Mouse (Mus musculus): ENCODE measurements around the gene Ttc25. TPM values are rescaled to one million over a fixed set of nuclear protein-coding genes. Genes with fewer than 3 reads are reported as not detected.
A peak's percentile ranks its signal among the peaks of the same experiment; 100 is the strongest.
"Not testable (repeated sequence)": the region's sequence is repeated elsewhere in the genome, so short reads cannot be mapped to it uniquely, and the experiment has no call there.

Gene Ttc25
- polyA plus RNA-seq, 1 experiment from 2014 or later: 0.24 TPM

GRCm38 (mm10) chr11:100534821-100535220 is 10.6 kb upstream of the Ttc25 start:
- not testable (repeated sequence) for ATAC-seq (ENCODE audit: insufficient read depth, low FRiP score, low read depth); H3K27me3 ChIP-seq (replicated peaks); H3K9me3 ChIP-seq; H3K4me2 ChIP-seq; H3K4me1 ChIP-seq; H3K27ac ChIP-seq; H3K36me3 ChIP-seq; H3K9ac ChIP-seq; H3K4me3 ChIP-seq (replicated peaks)
- WGBS: 87% methylated on average over 6 of the region's 6 CpGs

GRCm38 (mm10) chr11:100535996-100536395 is 9.4 kb upstream of the Ttc25 start:
- ATAC-seq (ENCODE audit: insufficient read depth, low FRiP score, low read depth): no peak
- no peaks in the 10 kb centered on the region for H3K9me3 ChIP-seq
- 74% methylated on average over 1 of the region's 1 CpGs for WGBS
- H3K27ac ChIP-seq: no peak overlapping the region
- H3K27me3 ChIP-seq (replicated peaks): no peaks in the 10 kb centered on the region
- no peak overlapping the region for H3K4me3 ChIP-seq (replicated peaks)
- H3K4me1 ChIP-seq: no peaks in the 10 kb centered on the region
- H3K36me3 ChIP-seq: no peaks in the 10 kb centered on the region
- no peak overlapping the region for H3K4me2 ChIP-seq
- no peak overlapping the region for H3K9ac ChIP-seq

DNA sequence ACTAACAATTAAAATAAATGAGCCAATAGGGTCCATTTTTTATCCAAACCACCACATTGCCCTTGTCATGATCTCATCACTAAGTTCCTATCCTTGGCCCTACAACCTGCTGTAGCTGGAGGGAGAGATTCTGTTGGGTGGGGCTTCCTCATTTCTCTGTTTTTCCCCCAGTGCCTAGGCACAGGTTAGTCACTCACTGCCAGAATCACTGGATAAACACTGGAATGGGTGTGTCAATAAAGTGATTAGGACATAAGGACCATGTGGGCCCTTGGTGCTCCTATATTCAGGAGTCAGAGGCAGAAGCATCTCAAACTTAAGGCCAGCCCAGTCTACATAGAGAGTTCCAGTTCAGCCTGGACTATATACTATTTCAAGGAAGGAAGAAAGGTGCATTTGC is 8.9 kb upstream of the Ttc25 start:
- Histone ChIP-seq H3K4me2 (no peak overlapping the region), H3K36me3 (no peaks in the 10 kb centered on the region), H3K27ac (no peak overlapping the region), H3K27me3 (replicated peaks) (no peaks in the 10 kb centered on the region), H3K4me3 (replicated peaks) (no peak overlapping the region), H3K4me1 (no peaks in the 10 kb centered on the region), H3K9ac (no peak overlapping the region), H3K9me3 (no peaks in the 10 kb centered on the region)
- no peak for ATAC-seq (ENCODE audit: insufficient read depth, low FRiP score, low read depth)

GRCm38 (mm10) chr11:100540966-100541365 is 4.4 kb upstream of the Ttc25 start:
- Histone ChIP-seq H3K36me3 (no peaks in the 10 kb centered on the region), H3K4me3 (replicated peaks) (no peak overlapping the region), H3K27me3 (replicated peaks) (no peaks in the 10 kb centered on the region), H3K9ac (no peak overlapping the region), H3K27ac (no peak overlapping the region), H3K9me3 (no peaks in the 10 kb centered on the region), H3K4me1 (peaks cover 3% of the 10 kb centered on the region; the same call in 1 of the 2 replicates), H3K4me2 (no peak overlapping the region)
- 36% methylated on average over 6 of the region's 6 CpGs for WGBS
- ATAC-seq (ENCODE audit: insufficient read depth, low FRiP score, low read depth): no peak

- ATAC-seq (ENCODE audit: insufficient read depth, low FRiP score, low read depth): no peak
- Histone ChIP-seq H3K9ac (no peak overlapping the region), H3K4me3 (replicated peaks) (no peak overlapping the region), H3K4me2 (no peak overlapping the region), H3K27ac (no peak overlapping the region), H3K9me3 (no peaks in the 10 kb centered on the region), H3K36me3 (no peaks in the 10 kb centered on the region), H3K27me3 (replicated peaks) (no peaks in the 10 kb centered on the region), H3K4me1 (peaks cover 5% of the 10 kb centered on the region; the same call in 1 of the 2 replicates)
- 68% methylated on average over 2 of the region's 2 CpGs for WGBS
Observed at GRCm38 (mm10) chr11:100541577-100541976, 3.8 kb upstream of the Ttc25 start.

DNA sequence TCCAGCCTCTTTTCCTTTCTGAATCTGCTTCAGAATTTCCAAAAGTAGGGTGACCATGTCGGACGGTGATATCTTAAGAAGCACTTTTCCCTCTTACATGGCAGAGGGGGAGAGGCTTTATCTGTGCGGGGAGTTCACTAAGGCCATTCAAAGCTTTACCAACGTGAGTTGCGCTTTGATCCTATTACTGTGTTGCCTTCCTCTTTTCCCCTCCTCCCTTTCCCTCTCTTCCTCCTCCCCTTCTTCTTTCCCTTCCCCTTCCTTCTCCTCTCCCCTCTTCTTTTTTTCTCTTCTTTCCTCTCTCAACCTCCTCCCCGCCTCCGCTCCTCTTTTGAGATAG is 309 bp downstream of the Ttc25 start:
- Histone ChIP-seq H3K4me3 (replicated peaks) (peak overlapping the region; percentile 49), H3K36me3 (no peaks in the 10 kb centered on the region), H3K9ac (peak overlapping the region; percentile 17; the same call in 1 of the 2 replicates), H3K27ac (no peak overlapping the region; the same call in 1 of the 2 replicates), H3K4me2 (peak overlapping the region; percentile 80), H3K9me3 (no peaks in the 10 kb centered on the region), H3K27me3 (replicated peaks) (no peaks in the 10 kb centered on the region), H3K4me1 (peaks cover 5% of the 10 kb centered on the region; the same call in 1 of the 2 replicates)
- 27% methylated on average over 7 of the region's 7 CpGs for WGBS
- ATAC-seq (ENCODE audit: insufficient read depth, low FRiP score, low read depth): peak; percentile 2; the same call in 1 of the 2 replicates

DNA sequence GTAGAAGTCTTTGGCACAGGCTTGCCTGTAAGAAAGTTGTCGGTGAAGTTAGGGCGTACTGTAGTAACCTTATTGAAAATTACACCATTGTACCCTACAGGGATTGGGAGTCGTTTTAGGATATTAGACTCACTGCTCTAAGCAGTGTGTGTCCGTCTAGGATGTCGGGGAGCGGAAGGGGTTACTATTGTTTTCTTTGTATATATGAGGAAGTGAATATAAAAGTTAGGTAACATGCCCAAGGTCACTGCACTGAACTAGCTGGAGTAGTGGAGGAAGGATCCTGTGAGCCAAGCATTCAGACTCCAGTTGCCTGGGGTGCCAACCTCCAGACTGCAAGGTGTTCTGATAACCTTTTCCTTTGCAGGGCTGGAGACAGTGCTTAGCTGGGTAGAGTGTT is 1.5 kb downstream of the Ttc25 start:
- Histone ChIP-seq H3K9ac (no peak overlapping the region), H3K27ac (no peak overlapping the region), H3K4me3 (replicated peaks) (no peak overlapping the region), H3K4me1 (peaks cover 5% of the 10 kb centered on the region; the same call in 1 of the 2 replicates), H3K9me3 (no peaks in the 10 kb centered on the region), H3K4me2 (no peak overlapping the region), H3K36me3 (no peaks in the 10 kb centered on the region), H3K27me3 (replicated peaks) (no peaks in the 10 kb centered on the region)
- WGBS: 80% methylated on average over 6 of the region's 6 CpGs
- no peak for ATAC-seq (ENCODE audit: insufficient read depth, low FRiP score, low read depth)

GRCm38 (mm10) chr11:100548141-100548540 is 2.7 kb downstream of the Ttc25 start:
- Histone ChIP-seq H3K4me1 (peaks cover 5% of the 10 kb centered on the region; the same call in 1 of the 2 replicates), H3K9me3 (no peaks in the 10 kb centered on the region), H3K27ac (no peak overlapping the region), H3K4me3 (replicated peaks) (no peak overlapping the region), H3K36me3 (no peaks in the 10 kb centered on the region), H3K9ac (no peak overlapping the region), H3K27me3 (replicated peaks) (no peaks in the 10 kb centered on the region), H3K4me2 (no peak overlapping the region)
- WGBS: 76% methylated on average over 6 of the region's 6 CpGs
- no peak for ATAC-seq (ENCODE audit: insufficient read depth, low FRiP score, low read depth)

DNA sequence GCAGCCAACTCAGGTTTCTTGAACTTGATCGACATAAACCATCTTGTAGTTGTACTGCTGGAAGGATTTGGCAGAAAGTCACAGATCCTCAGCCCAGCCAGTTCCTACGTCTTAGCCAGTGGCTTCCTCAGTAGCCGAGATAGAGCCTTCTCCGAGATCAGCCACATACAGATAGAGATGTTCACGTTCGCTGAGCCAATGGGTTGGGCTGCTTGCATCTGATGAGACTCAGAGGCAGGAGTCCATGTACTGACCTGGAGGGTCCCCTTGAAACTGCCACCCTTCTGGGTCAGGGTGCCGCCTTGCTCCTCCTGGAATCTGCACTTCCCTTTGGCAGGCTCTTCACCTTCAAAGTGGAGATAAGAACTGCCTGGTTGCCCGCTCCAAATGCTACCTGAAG is 4.1 kb downstream of the Ttc25 start:
- Histone ChIP-seq H3K4me1 (peaks cover 5% of the 10 kb centered on the region; the same call in 1 of the 2 replicates), H3K4me3 (replicated peaks) (no peak overlapping the region), H3K36me3 (no peaks in the 10 kb centered on the region), H3K9me3 (no peaks in the 10 kb centered on the region), H3K27me3 (replicated peaks) (no peaks in the 10 kb centered on the region), H3K4me2 (no peak overlapping the region), H3K9ac (no peak overlapping the region), H3K27ac (no peak overlapping the region)
- 71% methylated on average over 8 of the region's 8 CpGs for WGBS
- ATAC-seq (ENCODE audit: insufficient read depth, low FRiP score, low read depth): no peak

DNA sequence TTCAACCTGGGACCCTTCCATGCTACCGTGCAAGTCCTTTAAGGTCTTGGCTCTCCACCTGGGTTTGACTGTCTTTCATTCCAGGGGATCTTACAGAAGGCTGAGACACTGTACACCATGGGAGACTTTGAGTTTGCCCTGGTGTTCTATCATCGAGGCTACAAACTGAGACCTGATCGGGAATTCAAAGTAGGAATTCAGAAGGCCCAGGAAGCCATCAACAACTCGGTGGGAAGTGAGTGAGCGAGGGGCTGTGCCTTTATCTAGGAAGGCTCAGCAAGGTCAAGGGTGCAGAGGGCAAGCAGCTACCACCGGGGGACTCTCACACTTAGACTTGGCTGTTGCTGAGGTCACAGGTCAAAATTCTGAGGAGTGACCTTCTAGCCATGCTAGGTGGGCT is 4.7 kb downstream of the Ttc25 start:
- Histone ChIP-seq H3K9ac (no peak overlapping the region), H3K27ac (no peak overlapping the region), H3K4me3 (replicated peaks) (no peak overlapping the region), H3K4me1 (peaks cover 5% of the 10 kb centered on the region; the same call in 1 of the 2 replicates), H3K9me3 (no peaks in the 10 kb centered on the region), H3K36me3 (no peaks in the 10 kb centered on the region), H3K4me2 (no peak overlapping the region), H3K27me3 (replicated peaks) (no peaks in the 10 kb centered on the region)
- 69% methylated on average over 6 of the region's 6 CpGs for WGBS
- no peak for ATAC-seq (ENCODE audit: insufficient read depth, low FRiP score, low read depth)

DNA sequence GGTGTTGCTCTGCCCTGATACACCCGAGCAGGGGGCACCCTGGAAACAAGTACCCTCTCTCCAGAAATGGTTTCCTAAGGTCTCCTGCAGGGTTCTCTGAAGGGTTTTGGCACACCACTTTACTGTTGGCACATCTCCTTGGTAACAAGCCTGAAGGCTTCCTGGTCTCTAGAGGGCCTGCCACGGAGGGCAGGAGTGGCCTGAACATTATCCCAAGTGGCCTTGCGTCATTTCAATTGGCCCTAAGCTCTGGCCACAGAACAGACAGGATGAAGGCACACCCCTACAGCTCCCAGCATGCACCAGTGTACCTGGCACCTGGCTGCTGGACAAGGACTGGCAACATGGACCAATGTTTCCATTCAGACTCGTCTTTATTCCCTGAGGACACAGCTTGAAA is 7.4 kb downstream of the Ttc25 start:
- Histone ChIP-seq H3K4me3 (replicated peaks) (no peak overlapping the region), H3K4me1 (no peaks in the 10 kb centered on the region), H3K27ac (no peak overlapping the region), H3K36me3 (no peaks in the 10 kb centered on the region), H3K27me3 (replicated peaks) (no peaks in the 10 kb centered on the region), H3K9me3 (no peaks in the 10 kb centered on the region), H3K9ac (no peak overlapping the region), H3K4me2 (no peak overlapping the region)
- 79% methylated on average over 4 of the region's 4 CpGs for WGBS
- ATAC-seq (ENCODE audit: insufficient read depth, low FRiP score, low read depth): no peak

GRCm38 (mm10) chr11:100555583-100555982 is 10.2 kb downstream of the Ttc25 start:
- H3K4me3 ChIP-seq (replicated peaks): peak overlapping the region; percentile 23
- peak overlapping the region; percentile 38; the same call in 1 of the 2 replicates for H3K4me2 ChIP-seq

DNA sequence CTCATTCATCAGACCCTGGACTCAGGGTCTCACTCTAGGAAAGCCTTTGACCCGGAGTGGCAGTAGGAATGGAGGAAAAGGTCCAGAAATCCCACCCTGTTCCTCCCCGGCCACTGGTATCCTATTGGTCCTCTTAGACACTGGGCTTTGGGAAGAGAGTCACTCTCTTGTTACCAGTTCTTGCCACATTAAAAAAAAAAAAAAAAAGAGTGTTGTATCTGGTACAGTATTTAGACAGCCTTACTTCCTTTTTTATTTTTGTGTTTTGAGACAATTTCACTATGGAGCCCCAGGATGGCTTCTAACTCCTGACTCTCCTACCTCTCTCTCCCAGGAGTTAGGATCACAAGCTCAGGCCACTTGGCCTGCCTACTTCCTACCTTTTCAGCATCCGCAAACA is 12.2 kb downstream of the Ttc25 start:
- Histone ChIP-seq H3K9me3 (no peaks in the 10 kb centered on the region), H3K9ac (no peak overlapping the region), H3K36me3 (no peaks in the 10 kb centered on the region), H3K4me3 (replicated peaks) (no peak overlapping the region), H3K4me1 (no peaks in the 10 kb centered on the region), H3K27ac (no peak overlapping the region), H3K4me2 (no peak overlapping the region), H3K27me3 (replicated peaks) (no peaks in the 10 kb centered on the region)
- no peak for ATAC-seq (ENCODE audit: insufficient read depth, low FRiP score, low read depth)
- WGBS: 58% methylated on average over 3 of the region's 3 CpGs

More at GRCm38 (mm10) chr11:100555583-100555982, 10.2 kb downstream of the Ttc25 start:
- peak; percentile 48; the same call in 1 of the 2 replicates for ATAC-seq (ENCODE audit: insufficient read depth, low FRiP score, low read depth)
- no peak overlapping the region for H3K9ac ChIP-seq
- 18% methylated on average over 11 of the region's 11 CpGs for WGBS
- H3K36me3 ChIP-seq: no peaks in the 10 kb centered on the region
- H3K27me3 ChIP-seq (replicated peaks): no peaks in the 10 kb centered on the region
- no peak overlapping the region for H3K27ac ChIP-seq
- no peaks in the 10 kb centered on the region for H3K9me3 ChIP-seq
- H3K4me1 ChIP-seq: no peaks in the 10 kb centered on the region
